Mouse (Mus musculus) small intestine, adult 2 months (tissue): ENCODE measurements at regions not wholly inside any gene's neighbourhood (a gene's known extent, or its start where the extent isn't known, plus 50 kb on each side); places are given as distances from the start of the nearest gene placed in this dataset.

Experiments
- CTCF ChIP-seq: fragments of 200-500 bp; IDR thresholded peaks from 2 replicates; pipeline ENCODE4 v1.5.1; 2012; ENCODE audit warnings: low read depth, mild to moderate bottlenecking, control low read depth, inconsistent platforms, low read length, moderate library complexity, mixed read lengths; ENCODE audit not compliant: insufficient replicate concordance, insufficient read length; ENCODE audit errors: extremely low read depth
- POLR2A ChIP-seq: fragments of 200-500 bp; IDR thresholded peaks from 2 replicates; pipeline ENCODE4 v1.6.1; 2012; ENCODE audit warnings: low read depth, mild to moderate bottlenecking, control low read depth, inconsistent platforms, low read length, moderate library complexity

DNA sequence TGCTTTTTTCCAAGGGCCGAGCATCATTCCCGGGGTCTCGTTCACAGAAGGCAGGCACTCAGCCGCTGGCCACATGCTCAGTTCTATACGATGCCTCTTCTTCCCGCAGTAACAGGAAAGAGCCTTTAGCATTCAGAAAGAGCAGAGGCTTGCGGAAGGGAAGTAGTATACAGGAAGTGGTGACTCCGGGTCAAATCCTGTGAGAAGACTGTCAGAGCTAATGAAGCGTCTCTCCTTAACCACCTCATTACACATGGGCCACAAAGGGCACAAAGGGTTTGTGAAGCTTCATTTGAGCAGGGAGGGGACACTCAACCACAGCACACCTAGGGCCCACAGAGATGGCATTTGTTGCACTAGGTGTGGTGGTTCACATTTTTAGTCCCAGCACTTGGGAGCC lies 55.1 kb upstream of the Ier3 start:
- TF ChIP-seq CTCF (no peak), POLR2A (no peak)
